Mouse (Mus musculus): ENCODE data around the gene Nfkbil1. TPM values are rescaled to one million over a fixed set of nuclear protein-coding genes. Genes with fewer than 3 reads are reported as not detected.

Nfkbil1 gene
- polyA plus RNA-seq, 2 experiments: 1.3 to 4.2 TPM

DNA sequence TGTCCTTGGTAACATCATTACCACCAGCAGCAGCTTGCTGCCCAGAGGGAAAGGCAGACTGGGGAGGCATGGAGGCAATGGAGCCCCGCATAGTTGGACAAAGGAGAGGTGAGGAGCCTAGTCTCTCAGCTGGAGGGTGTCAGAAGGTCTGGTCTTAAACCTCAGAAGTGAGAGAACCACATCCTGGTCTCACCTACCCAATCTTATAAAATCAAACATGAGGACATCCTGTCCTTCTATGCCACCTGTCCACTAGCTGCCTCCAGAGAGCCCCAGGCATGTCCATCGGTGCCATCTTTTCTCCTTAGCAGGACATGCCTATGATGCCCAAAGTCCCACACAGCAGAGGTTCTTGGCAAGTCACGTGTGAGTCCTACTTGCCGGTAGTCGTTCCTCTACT is 55.5 kb downstream of the Nfkbil1 start:
- DNase-seq (ENCODE audit: low read depth in 3 of 3, low spot score in 3 of 3): no peak
- no peak for ATAC-seq (ENCODE audit: insufficient read depth)
- Histone ChIP-seq H3K27me3 (ENCODE audit: control insufficient read depth, insufficient read depth, low read length) (no peaks in the 10 kb centered on the region), H3K4me1 (replicated peaks; ENCODE audit: control insufficient read depth in 2 of 2, insufficient read depth in 2 of 2, low read length in 1 of 2) (peaks cover 0 to 4% of the 10 kb centered on the region in 2 experiments; a peak in 1 of 4 replicates), H3K27ac (no peak overlapping the region), H3K36me3 (replicated peaks; ENCODE audit: control insufficient read depth, insufficient read depth, low read depth) (no peaks in the 10 kb centered on the region), H3K9ac (replicated peaks) (no peak overlapping the region), H3K9me3 (ENCODE audit: control insufficient read depth, low read length) (no peaks in the 10 kb centered on the region), H3K4me3 (ENCODE audit: insufficient read depth in 1 of 2, low read depth in 2 of 2, low read length in 2 of 2) (no peak overlapping the region), H3K4me2 (ENCODE audit: low read depth) (no peak overlapping the region)
- TF ChIP-seq CTCF (IDR thresholded peaks at IDR 0.05; ENCODE audit: low read depth) (no peak), EP300 (IDR thresholded peaks at IDR 0.05; ENCODE audit: low read depth) (no peak)
- WGBS (ENCODE audit: insufficient replicate concordance): 63% methylated on average over 5 of the region's 5 CpGs

DNA sequence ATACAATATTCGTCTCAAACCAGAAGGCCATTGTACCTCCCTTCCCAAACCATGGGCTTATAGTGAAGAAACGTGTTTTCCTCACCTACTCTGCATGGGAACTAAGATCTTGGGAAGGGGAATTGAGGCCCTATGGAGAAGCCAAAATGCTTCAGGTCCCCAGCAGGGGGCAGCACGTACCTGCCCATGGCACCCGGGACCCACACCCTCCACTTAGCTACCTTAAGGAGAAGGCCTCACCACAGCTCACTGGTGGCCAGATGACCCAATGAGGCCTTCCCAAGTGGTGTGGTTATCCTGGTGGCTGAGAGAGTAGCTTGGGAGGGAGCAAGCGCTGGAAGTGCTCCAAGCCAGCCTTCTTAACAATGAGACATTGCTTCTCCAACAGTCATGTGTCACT is 57.1 kb downstream of the Nfkbil1 start:
- TF ChIP-seq EP300 (IDR thresholded peaks at IDR 0.05; ENCODE audit: low read depth) (no peak), CTCF (IDR thresholded peaks at IDR 0.05; ENCODE audit: low read depth) (peak; percentile 95)
- Histone ChIP-seq H3K4me2 (ENCODE audit: low read depth) (no peak overlapping the region), H3K27ac (no peak overlapping the region), H3K4me1 (replicated peaks; ENCODE audit: control insufficient read depth in 2 of 2, insufficient read depth in 2 of 2, low read length in 1 of 2) (peaks cover 0 to 4% of the 10 kb centered on the region in 2 experiments; a peak in 1 of 4 replicates), H3K9ac (replicated peaks) (no peak overlapping the region), H3K36me3 (replicated peaks; ENCODE audit: control insufficient read depth, insufficient read depth, low read depth) (no peaks in the 10 kb centered on the region), H3K4me3 (ENCODE audit: insufficient read depth in 1 of 2, low read depth in 2 of 2, low read length in 2 of 2) (no peak overlapping the region), H3K27me3 (ENCODE audit: control insufficient read depth, insufficient read depth, low read length) (no peaks in the 10 kb centered on the region), H3K9me3 (ENCODE audit: control insufficient read depth, low read length) (no peaks in the 10 kb centered on the region)
- ATAC-seq (ENCODE audit: insufficient read depth): peak; percentile 50; the same call in 1 of the 2 replicates
- peak in 1 of 3 experiments; percentile 34 for DNase-seq (ENCODE audit: low read depth in 3 of 3, low spot score in 3 of 3)
- 6% methylated on average over 5 of the region's 5 CpGs for WGBS (ENCODE audit: insufficient replicate concordance)

DNA sequence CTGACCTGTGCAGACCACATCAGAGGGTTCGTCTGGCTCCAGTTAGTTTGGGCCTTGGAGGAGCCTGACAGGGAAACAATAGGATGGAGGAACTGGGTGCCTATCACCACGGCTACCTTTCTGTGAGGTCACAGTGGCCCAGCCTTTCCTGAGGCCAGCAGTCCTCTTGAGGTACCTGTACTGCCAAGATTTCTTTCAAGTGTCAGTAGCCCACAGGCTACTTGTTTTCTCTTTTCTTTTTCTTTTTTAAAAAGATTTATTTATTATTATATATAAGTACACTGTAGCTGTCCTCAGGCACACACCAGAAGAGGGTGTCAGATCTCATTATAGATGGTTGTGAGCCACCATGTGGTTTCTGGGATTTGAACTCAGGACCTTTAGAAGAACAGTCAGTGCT is 59.6 kb downstream of the Nfkbil1 start, which contains the start of gene Aif1:
Gene Aif1, minus strand, starts transcription at position 101 of the 400 bp plus-strand sequence.
- TF ChIP-seq EP300 (IDR thresholded peaks at IDR 0.05; ENCODE audit: low read depth) (no peak), CTCF (IDR thresholded peaks at IDR 0.05; ENCODE audit: low read depth) (no peak)
- no peaks in the 10 kb centered on the region for H3K36me3 ChIP-seq (replicated peaks; ENCODE audit: control insufficient read depth, insufficient read depth, low read depth)
- ATAC-seq (ENCODE audit: insufficient read depth) (no peak), DNase-seq (ENCODE audit: low read depth in 3 of 3, low spot score in 3 of 3) (no peak)
- H3K27me3 ChIP-seq (ENCODE audit: control insufficient read depth, insufficient read depth, low read length): no peaks in the 10 kb centered on the region
- no peak within 1 kb of the TSS for H3K4me3 ChIP-seq (ENCODE audit: insufficient read depth in 1 of 2, low read depth in 2 of 2, low read length in 2 of 2)
- H3K9me3 ChIP-seq (ENCODE audit: control insufficient read depth, low read length): no peaks in the 10 kb centered on the region
- no peak within 1 kb of the TSS for H3K4me2 ChIP-seq (ENCODE audit: low read depth)
- H3K27ac ChIP-seq: no peak within 1 kb of the TSS
- H3K9ac ChIP-seq (replicated peaks): no peak within 1 kb of the TSS
- WGBS (ENCODE audit: insufficient replicate concordance): 52% methylated on average over 2 of the region's 2 CpGs
- peaks cover 0 to 4% of the 10 kb centered on the region in 2 experiments; a peak in 1 of 4 replicates for H3K4me1 ChIP-seq (replicated peaks; ENCODE audit: control insufficient read depth in 2 of 2, insufficient read depth in 2 of 2, low read length in 1 of 2)

DNA sequence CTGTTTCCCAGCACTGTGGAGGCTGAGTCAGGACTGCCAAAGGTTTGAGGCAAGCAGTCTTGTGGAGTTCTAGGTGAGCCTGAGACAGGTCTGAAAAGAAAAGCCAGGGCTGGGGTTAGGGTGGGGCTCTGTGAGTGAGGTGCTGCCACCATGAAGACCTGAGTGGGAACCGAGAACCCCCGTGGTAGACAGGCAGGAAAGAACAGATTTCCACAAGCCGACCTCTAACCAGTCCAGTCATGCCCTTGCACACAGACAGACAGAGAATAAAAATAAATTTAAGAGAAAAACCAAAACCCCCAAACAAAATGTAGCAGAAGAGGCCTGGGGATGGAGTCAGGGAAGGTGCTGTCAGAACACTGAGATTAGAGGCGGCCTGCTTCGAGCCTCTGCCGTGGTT is 60.2 kb downstream of the Nfkbil1 start:
- 60% methylated on average over 6 of the region's 6 CpGs for WGBS (ENCODE audit: insufficient replicate concordance)
- ATAC-seq (ENCODE audit: insufficient read depth) (no peak), DNase-seq (ENCODE audit: low read depth in 3 of 3, low spot score in 3 of 3) (no peak)
- no peak overlapping the region for H3K4me2 ChIP-seq (ENCODE audit: low read depth)
- H3K9me3 ChIP-seq (ENCODE audit: control insufficient read depth, low read length): no peaks in the 10 kb centered on the region
- no peak overlapping the region for H3K27ac ChIP-seq
- TF ChIP-seq EP300 (IDR thresholded peaks at IDR 0.05; ENCODE audit: low read depth) (no peak), CTCF (IDR thresholded peaks at IDR 0.05; ENCODE audit: low read depth) (no peak)
- no peaks in the 10 kb centered on the region for H3K36me3 ChIP-seq (replicated peaks; ENCODE audit: control insufficient read depth, insufficient read depth, low read depth)
- H3K9ac ChIP-seq (replicated peaks): no peak overlapping the region
- H3K4me1 ChIP-seq (replicated peaks; ENCODE audit: control insufficient read depth in 2 of 2, insufficient read depth in 2 of 2, low read length in 1 of 2): peaks cover 0 to 4% of the 10 kb centered on the region in 2 experiments; a peak in 1 of 4 replicates
- H3K4me3 ChIP-seq (ENCODE audit: insufficient read depth in 1 of 2, low read depth in 2 of 2, low read length in 2 of 2): no peak overlapping the region
- no peaks in the 10 kb centered on the region for H3K27me3 ChIP-seq (ENCODE audit: control insufficient read depth, insufficient read depth, low read length)

DNA sequence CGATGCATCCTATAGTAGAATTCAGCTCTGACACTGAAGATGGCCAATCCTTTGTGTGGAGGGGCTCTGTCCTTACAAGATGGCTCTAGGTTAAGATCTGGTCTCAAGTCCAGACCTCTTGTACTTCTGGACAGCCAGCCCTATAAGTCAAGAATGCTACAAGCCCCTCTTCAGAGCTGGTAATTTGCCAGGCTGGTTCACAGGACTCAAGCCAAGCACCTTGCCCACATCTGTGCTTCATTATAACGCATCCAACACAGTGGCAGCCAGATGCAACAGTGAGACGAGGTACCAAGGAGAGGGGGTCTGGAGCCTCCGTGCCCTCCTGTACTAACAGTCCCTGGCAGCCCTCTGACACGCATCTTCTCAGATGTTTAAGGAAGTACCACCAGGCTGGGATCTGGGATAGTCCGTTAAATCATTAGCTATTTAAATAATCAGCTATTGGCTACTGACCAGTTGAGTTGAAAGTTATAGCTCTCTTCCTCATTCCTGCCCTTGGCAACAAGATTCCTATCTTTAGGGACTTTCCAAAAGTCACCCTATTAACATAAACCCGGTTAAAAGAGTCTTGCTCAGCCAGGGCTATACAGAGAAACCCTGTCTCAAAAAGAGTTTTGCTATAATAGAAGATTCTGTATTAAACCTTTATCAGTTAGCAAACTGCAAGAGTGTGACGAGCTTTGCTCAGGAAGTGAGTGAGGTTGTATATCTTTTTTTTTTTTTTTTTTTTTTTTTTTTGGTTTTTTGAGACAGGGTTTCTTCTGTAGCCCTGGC is 61.2 kb downstream of the Nfkbil1 start:
- no peak overlapping the region for H3K4me3 ChIP-seq (ENCODE audit: insufficient read depth in 1 of 2, low read depth in 2 of 2, low read length in 2 of 2)
- H3K36me3 ChIP-seq (replicated peaks; ENCODE audit: control insufficient read depth, insufficient read depth, low read depth): no peaks in the 10 kb centered on the region
- no peak for ATAC-seq (ENCODE audit: insufficient read depth)
- H3K4me2 ChIP-seq (ENCODE audit: low read depth): no peak overlapping the region
- H3K9me3 ChIP-seq (ENCODE audit: control insufficient read depth, low read length): no peaks in the 10 kb centered on the region
- no peak overlapping the region for H3K9ac ChIP-seq (replicated peaks)
- TF ChIP-seq CTCF (IDR thresholded peaks at IDR 0.05; ENCODE audit: low read depth): no peak
- no peak for DNase-seq (ENCODE audit: low read depth in 3 of 3, low spot score in 3 of 3)
- H3K27ac ChIP-seq: no peak overlapping the region
- H3K4me1 ChIP-seq (replicated peaks; ENCODE audit: control insufficient read depth in 2 of 2, insufficient read depth in 2 of 2, low read length in 1 of 2): peaks cover 0 to 4% of the 10 kb centered on the region in 2 experiments; a peak in 1 of 4 replicates
- WGBS (ENCODE audit: insufficient replicate concordance): 45% methylated on average over 8 of the region's 8 CpGs
- no peaks in the 10 kb centered on the region for H3K27me3 ChIP-seq (ENCODE audit: control insufficient read depth, insufficient read depth, low read length)
